Mouse (Mus musculus) embryonic stem cell, embryonic (primary cell): Measurements from ENCODE around the gene Neurod2.

Experiments used
- CTCF ChIA-PET, 4 experiments: fragments of 300-600 bp in 2 of 4; fragments of 350-600 bp in 2 of 4; sonication (Branson Sonifier 250); formaldehyde crosslinking; loops; one replicate each; lab custom pipeline; 2022; ENCODE audit warnings: inconsistent platforms in 2 of 4; lab: Charles Lee
- POLR2A ChIA-PET, 4 experiments: fragments of 300-600 bp in 2 of 4; fragments of 350-600 bp in 2 of 4; sonication (Branson Sonifier 250); formaldehyde crosslinking; loops; one replicate each; lab custom pipeline; 2022; ENCODE audit warnings: antibody characterized with exemption in 4 of 4, inconsistent platforms in 1 of 4; lab: Charles Lee

The Neurod2 gene

GRCm38 (mm10) chr11:98360866-98361521 lies 31.5 kb upstream of the Neurod2 start:
- CTCF ChIA-PET, result interaction anchor here in 3 of 4 experiments (0.6 to 3.3 kb wide), 8 partner anchors 12 to 97 kb away, joined by 3 to 14 read pairs (median 5); no protein-coding TSS in a partner anchor
- POLR2A ChIA-PET, result interaction anchor here in 3 of 4 experiments (0.5 to 3.3 kb wide), 8 partner anchors 9 to 416 kb away, joined by 3 to 22 read pairs (median 3); no protein-coding TSS in a partner anchor

DNA sequence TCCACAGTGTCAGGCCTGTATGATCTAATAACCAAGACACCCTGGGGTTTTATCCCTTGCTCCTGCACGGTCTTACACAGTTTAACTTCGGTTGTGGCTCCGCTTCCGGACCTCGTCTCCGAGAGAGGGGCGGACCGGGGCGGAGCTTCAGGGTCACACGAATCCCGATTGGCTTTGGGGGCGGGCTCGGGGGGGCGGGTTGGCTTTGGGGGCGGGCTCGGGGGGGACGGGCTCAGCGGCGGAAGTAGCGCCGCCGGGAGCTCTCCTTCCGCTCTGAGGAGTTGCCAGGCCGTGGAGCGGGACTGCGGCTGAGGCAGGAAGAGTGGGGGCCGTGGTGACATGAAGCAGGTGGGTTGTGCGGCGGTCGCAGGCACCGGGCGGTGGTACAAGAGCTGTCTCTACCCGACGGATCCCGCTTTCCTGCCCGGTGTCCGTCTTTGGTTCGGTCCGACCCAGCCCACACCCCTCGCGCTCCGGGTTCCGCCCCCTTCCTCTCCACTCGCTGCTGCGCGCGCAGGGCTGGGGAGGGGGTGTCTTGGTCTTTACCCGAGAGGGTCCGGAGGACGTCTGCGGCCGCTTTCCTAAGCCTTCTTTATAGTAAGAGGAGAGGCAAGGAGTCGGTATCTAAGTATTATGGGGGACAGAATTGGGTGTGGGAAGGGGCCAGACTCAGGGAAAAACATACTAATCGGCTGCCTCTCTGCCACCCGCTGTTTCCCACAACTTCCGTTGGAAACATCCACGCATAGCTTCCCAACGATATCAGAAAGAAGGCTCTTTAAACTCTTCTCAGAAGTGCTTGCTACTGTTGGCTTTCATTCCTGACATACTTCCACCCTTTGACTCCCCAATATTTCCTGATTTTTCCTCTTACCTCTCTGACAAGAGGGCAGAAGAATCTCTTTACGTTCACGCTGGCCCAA lies 29.0 kb upstream of the Neurod2 start, which contains the start of gene Stard3:
Gene Stard3 (plus strand): TSS at position 208 of the 923 bp plus-strand sequence.
- CTCF ChIA-PET, result interaction anchor here (0.5 to 2.1 kb wide), 39 partner anchors 8 to 1001 kb away, joined by 3 to 38 read pairs (median 4); partner anchors contain the start of genes Ppp1r1b (in 2 of the 4), Erbb2 (in 1 of the 4), Mien1 (in 1 of the 4) and Ormdl3 (in 1 of the 4)
- POLR2A ChIA-PET, result interaction anchor here (0.5 to 3.3 kb wide), 66 partner anchors 8 to 588 kb away, joined by 3 to 28 read pairs (median 4); partner anchors contain the start of genes Ormdl3 (in 2 of the 4), Pgap3 (in 2 of the 4), Ppp1r1b (in 2 of the 4) and Tcap (in 2 of the 4)

DNA sequence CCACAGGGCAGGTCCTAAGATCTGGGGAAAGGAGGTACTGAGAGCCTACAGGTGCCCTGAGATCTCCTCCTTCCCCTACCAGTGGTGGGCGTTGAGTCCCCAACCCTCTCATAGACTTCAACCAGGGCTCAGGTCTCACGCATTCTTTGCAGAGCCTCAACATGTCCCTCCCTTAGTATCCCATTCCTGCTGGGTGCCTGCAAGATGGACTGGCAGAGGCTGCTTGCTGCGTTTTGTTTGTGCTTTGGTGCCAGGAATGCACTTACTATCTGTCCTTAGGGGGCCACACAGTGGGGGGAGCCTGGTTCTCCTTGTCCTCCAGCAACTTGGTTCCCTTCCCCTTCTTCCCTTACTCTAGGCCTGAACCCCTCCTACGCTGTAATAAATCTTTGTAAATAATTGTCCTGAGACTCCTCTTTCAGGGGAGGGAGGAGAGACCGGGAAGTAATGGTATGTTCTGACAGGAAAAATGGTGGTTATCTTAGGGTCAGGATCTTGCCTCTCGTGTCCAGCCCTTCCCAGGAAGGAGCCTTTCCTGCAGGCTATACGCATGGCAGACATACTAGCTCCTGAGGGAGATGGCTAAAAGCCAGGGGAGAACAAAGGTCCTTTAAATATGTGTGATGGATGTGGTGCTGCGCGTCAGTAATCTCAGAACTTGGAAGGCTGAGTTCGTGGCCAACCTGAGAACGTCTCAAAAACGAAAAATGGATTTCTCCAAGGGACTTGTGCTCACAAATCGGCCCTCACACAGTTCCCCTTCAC lies 28.1 kb upstream of the Neurod2 start:
- ChIA-PET CTCF (interaction anchor here (0.5 to 7.5 kb wide), 36 partner anchors 7 to 1000 kb away, joined by 3 to 65 read pairs (median 4); partner anchors contain the start of genes Erbb2 (in 1 of the 4), Mien1 (in 1 of the 4), Ormdl3 (in 1 of the 4) and Ppp1r1b (in 1 of the 4)), POLR2A (interaction anchor here (0.5 to 3.3 kb wide), 57 partner anchors 8 to 526 kb away, joined by 3 to 28 read pairs (median 4); partner anchors contain the start of genes Ormdl3 (in 2 of the 4), Pgap3 (in 2 of the 4), Ppp1r1b (in 2 of the 4) and Tcap (in 2 of the 4))

GRCm38 (mm10) chr11:98356625-98357394 lies 27.4 kb upstream of the Neurod2 start:
- CTCF ChIA-PET, result interaction anchor here (0.6 to 7.5 kb wide), 14 partner anchors 14 to 420 kb away, joined by 3 to 65 read pairs (median 4); no protein-coding TSS in a partner anchor
- POLR2A ChIA-PET, result interaction anchor here in 3 of 4 experiments (0.6 to 2.7 kb wide), 8 partner anchors 8 to 108 kb away, joined by 3 to 7 read pairs (median 4); no protein-coding TSS in a partner anchor

- ChIA-PET POLR2A (interaction anchor here (0.6 to 2.7 kb wide), 13 partner anchors 8 to 94 kb away, joined by 3 to 7 read pairs (median 3); partner anchors contain the start of gene Pnmt (in 1 of the 4)), CTCF (interaction anchor here (0.5 to 7.5 kb wide), 41 partner anchors 8 to 431 kb away, joined by 3 to 65 read pairs (median 3); partner anchors contain the start of gene Ormdl3 (in 1 of the 4))
Measured at GRCm38 (mm10) chr11:98355732-98356299, 26.4 kb upstream of the Neurod2 start.

DNA sequence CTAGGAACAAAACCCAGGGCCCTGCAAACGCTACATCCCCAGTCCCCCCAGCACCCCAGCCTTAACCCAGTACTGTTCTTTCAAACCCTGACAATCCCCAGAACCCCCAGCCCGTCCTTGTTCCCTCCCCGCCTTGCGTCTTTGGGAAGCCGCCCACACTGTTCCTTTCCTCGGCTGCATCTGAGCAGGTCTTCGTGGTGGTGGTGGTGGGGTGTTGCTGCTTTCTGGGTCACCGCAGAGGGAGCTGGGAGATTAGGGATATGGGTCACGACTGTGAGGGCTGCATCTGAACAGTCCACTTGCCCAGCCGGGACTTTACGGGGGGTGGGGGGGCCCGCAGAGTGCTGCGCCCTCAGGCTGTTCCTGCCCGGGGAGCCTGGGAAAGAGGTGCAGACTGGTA lies 25.0 kb upstream of the Neurod2 start:
- POLR2A ChIA-PET, result interaction anchor here in 2 of 4 experiments (0.6 to 2.7 kb wide), 7 partner anchors 9 to 131 kb away, joined by 3 to 7 read pairs (median 3); no protein-coding TSS in a partner anchor
- CTCF ChIA-PET, result interaction anchor here in 3 of 4 experiments (0.5 to 7.5 kb wide), 11 partner anchors 10 to 1900 kb away, joined by 3 to 65 read pairs (median 5); no protein-coding TSS in a partner anchor

DNA sequence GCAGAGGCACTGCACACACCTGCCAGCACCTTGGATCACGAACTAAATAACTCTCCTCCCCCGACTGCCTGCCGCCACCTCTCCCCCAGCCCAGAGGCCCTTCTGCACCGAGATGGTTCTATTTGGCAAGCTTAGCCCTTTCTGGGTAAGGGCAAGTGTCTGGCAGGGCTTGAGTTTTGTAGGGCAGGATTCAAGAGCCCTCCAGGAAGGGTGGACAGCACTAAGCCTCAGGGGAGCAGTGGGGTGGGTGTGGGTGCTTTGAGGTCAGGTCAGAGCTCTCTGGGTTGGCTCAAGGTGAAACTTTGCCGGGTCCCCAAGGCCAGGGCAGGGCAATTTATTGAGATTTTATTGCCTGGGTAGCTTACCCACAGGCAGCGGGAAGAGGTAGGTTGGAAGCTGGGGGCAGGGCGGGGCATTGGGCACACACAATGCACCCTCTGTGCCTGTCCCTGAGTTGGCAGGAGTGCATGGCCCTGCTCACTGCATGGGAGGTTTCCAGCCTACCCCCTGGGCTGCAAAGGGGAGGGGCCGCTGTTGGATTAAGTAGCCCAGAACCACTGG lies 24.3 kb upstream of the Neurod2 start:
- CTCF ChIA-PET, result interaction anchor here (0.7 to 7.5 kb wide), 5 partner anchors 10 to 11 kb away, joined by 3 to 65 read pairs (median 3); no protein-coding TSS in a partner anchor
- POLR2A ChIA-PET, result interaction anchor here in 3 of 4 experiments (0.6 to 1.3 kb wide), 6 partner anchors 11 to 549 kb away, joined by 3 to 5 read pairs (median 3); partner anchors contain the start of genes Ormdl3 (in 1 of the 3) and Pgap3 (in 1 of the 3)

- ChIA-PET POLR2A (no interaction called here), CTCF (interaction anchor here in 3 of 4 experiments (0.9 to 7.5 kb wide), 4 partner anchors 9 to 12 kb away, joined by 3 to 65 read pairs (median 8); no protein-coding TSS in a partner anchor)
Measured at GRCm38 (mm10) chr11:98352272-98352990, 23.0 kb upstream of the Neurod2 start.

DNA sequence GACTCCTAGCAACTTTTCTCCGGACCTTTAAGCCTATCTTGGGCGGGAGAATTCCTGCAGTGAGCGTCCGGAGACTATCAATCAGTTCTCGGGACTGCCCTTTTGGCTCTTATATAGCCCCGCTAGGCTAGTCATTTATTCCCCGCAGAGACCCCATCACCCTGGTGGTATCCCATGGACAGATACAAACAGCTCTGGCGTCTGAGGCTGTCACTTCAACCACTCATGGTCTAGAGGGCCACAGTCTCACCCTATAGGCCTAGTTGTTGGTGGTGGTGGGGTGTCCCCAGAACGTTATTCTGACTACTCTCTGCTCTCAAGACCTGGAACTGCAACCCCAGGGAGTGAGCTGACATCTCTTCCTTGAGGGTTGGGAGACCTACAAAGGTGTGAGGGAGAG lies 19.9 kb upstream of the Neurod2 start:
- ChIA-PET CTCF (interaction anchor here in 3 of 4 experiments (0.8 to 2.2 kb wide), 8 partner anchors 10 to 89 kb away, joined by 3 to 9 read pairs (median 4); partner anchors contain the start of gene Mien1 (in 1 of the 3)), POLR2A (interaction anchor here (0.8 to 3.5 kb wide), 14 partner anchors 9 to 238 kb away, joined by 3 to 28 read pairs (median 4); partner anchors contain the start of genes Erbb2 (in 3 of the 4), Stard3 (in 3 of the 4), Mien1 (in 1 of the 4) and Ormdl3 (in 1 of the 4))

DNA sequence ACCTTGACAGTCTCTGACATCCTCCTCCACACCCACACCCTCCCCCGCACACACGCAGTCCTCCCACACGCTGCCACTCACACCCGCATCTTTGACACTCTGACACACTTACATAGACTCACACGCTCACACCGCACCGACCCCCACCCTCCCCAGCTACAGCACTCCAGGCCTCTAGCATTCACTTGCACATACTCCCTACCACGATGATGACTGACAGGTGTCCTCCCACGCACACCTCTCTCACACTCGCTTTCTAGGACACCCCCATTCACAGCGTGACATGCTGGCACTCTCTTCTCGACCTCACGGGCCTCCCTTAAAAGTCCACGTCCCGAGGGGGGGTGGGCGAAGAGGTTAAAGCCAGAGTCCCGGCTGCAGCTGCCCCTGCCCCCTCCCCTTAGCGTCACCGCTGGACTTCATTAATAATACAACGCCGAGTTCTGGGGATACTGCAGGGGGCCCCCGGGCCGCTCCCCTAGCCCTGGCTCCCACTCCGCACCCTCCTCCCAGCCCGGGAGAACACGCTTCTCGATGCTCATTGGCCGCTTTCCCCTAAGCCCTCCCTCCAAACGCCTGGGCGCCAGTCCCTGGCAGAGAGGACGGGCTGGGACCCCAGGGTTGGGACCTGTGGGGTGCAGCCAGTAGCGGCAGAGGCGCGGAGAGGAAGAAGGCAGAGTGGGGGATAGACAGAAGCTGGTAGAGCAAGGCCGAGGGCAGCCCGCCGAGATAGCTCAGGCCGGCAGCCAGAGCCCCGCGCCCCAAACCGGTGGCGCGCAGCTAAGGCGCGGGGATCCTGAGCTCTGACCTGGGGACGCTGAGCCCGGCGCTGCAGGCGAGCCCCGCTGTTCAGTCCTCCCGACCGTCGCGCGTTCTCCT lies 18.9 kb upstream of the Neurod2 start, which contains the start of gene Ppp1r1b:
Gene Ppp1r1b (plus strand): TSS at position 322 of the 879 bp plus-strand sequence.
- CTCF ChIA-PET, result interaction anchor here (0.5 to 2.2 kb wide), 21 partner anchors 8 to 964 kb away, joined by 3 to 9 read pairs (median 4); partner anchors contain the start of genes Stard3 (in 2 of the 4) and Mien1 (in 1 of the 4)
- POLR2A ChIA-PET, result interaction anchor here (0.5 to 3.5 kb wide), 18 partner anchors 10 to 281 kb away, joined by 3 to 28 read pairs (median 4); partner anchors contain the start of genes Erbb2 (in 3 of the 4), Stard3 (in 3 of the 4), Mien1 (in 1 of the 4) and Ormdl3 (in 1 of the 4)

DNA sequence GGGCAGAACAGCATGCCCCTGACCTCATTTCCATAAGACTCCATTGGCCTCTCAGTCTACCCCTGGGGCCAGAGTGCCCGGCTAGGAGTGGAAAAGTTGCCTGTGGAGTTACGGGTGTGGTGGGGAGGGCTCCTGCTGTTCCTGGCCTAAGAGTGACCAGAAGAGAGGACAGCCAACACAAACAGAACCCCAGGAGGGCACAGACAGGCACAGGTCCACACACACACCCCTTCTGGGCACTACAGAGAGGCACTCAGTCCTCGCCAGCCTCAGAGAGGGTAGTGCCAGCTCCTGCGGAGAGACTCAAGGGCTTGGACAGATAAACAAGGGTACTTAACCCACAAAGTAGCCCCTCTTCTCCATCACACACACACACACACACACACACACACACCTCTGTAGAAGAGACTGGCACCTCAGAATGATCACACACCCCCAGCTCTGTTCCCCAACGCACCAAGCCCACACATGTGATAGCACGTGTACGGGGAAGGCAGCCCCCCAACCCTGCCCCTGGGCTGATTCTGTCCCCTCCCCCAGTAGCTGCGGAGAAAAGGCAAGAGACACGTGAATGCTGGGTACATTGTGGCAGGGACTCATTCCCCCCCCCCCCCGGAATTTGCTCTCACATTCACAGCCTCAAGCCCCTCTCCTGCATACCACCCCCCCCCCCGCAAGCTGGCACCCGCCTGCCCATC lies 18.1 kb upstream of the Neurod2 start:
- POLR2A ChIA-PET, result interaction anchor here (0.6 to 3.5 kb wide), 6 partner anchors 11 to 1524 kb away, joined by 3 to 28 read pairs (median 5); partner anchors contain the start of gene Stard3 (in 2 of the 4)

DNA sequence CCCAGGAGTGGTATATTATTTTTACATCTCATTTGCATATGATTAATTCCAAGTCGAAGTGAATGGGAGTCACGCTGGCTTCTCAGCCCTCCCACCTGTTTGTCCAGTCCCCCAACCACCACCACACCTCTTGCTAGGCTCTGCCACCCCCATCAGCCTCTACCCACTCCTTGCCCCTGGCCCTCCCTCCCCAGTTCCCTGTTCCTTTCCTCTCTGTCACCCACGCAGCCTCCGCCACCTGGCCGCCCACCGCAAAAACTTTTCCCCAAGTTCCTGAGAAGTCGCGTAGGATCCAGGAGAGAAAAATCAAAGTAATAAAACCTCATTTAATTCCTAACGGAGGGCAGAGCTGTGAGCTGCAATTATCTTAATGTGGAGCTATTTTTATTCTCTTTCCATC lies 16.7 kb upstream of the Neurod2 start:
- ChIA-PET POLR2A (interaction anchor here in 2 of 4 experiments (0.7 to 3.4 kb wide), 4 partner anchors 12 to 232 kb away, joined by 3 to 28 read pairs (median 4); partner anchors contain the start of gene Stard3 (in 2 of the 2)), CTCF (interaction anchor here in 2 of 4 experiments (0.6 to 1.2 kb wide), 2 partner anchors 12 to 42 kb away, joined by 3 to 5 read pairs; partner anchors contain the start of gene Stard3 (in 1 of the 2))

More for the DNA sequence above, 18.1 kb upstream of the Neurod2 start:
- CTCF ChIA-PET, result interaction anchor here (0.5 to 1.6 kb wide), 11 partner anchors 9 to 116 kb away, joined by 3 to 7 read pairs (median 4); partner anchors contain the start of genes Erbb2 (in 1 of the 4) and Stard3 (in 1 of the 4)
